Mouse (Mus musculus) liver, adult 2 months (tissue): ENCODE data around the gene A530016L24Rik. TPM values are rescaled to one million over a fixed set of nuclear protein-coding genes. Genes with fewer than 3 reads are reported as not detected.

Experiments used
- DNase-seq: peaks from one replicate; pipeline ENCODE4 v3.0.0-alpha.2; 2011; ENCODE audit warnings: low read depth, low spot score; ENCODE audit errors: extremely low read depth
- H3K27ac ChIP-seq: fragments of 200-500 bp; replicated peaks from 2 replicates; pipeline ENCODE4 v1.5.1; 2012; ENCODE audit warnings: low read depth, mild to moderate bottlenecking, control low read depth, inconsistent platforms, low read length; ENCODE audit not compliant: insufficient read depth
- H3K27me3 ChIP-seq: fragments of 200-500 bp; 2 replicates; pipeline ENCODE4 v1.6.1; 2012; ENCODE audit warnings: mild to moderate bottlenecking, moderate library complexity, low read length, inconsistent platforms; ENCODE audit not compliant: control insufficient read depth, insufficient read depth
- H3K36me3 ChIP-seq: fragments of 200-500 bp; 2 replicates; pipeline ENCODE4 v1.6.1; 2012; ENCODE audit warnings: low read length, inconsistent platforms; ENCODE audit not compliant: control insufficient read depth, insufficient read depth
- H3K4me1 ChIP-seq: fragments of 200-500 bp; 2 replicates; pipeline ENCODE4 v1.6.1; 2011; ENCODE audit warnings: low read length; ENCODE audit not compliant: control insufficient read depth, insufficient read depth
- H3K4me3 ChIP-seq: fragments of 200-500 bp; 2 replicates; pipeline ENCODE4 v1.5.1; 2011; ENCODE audit warnings: low read depth, mild to moderate bottlenecking, control low read depth, low read length, moderate library complexity; ENCODE audit not compliant: insufficient read depth
- H3K79me2 ChIP-seq: fragments of 200-500 bp; 2 replicates; pipeline ENCODE4 v1.6.1; 2012; ENCODE audit warnings: inconsistent platforms, mild to moderate bottlenecking, low read length, moderate library complexity; ENCODE audit not compliant: control insufficient read depth, insufficient read depth
- H3K9ac ChIP-seq: fragments of 200-500 bp; 2 replicates; pipeline ENCODE4 v1.6.1; 2012; ENCODE audit warnings: low read depth, mild to moderate bottlenecking, control low read depth, inconsistent platforms, low read length
- CTCF ChIP-seq: fragments of 200-500 bp; IDR thresholded peaks from 2 replicates; pipeline ENCODE4 v1.5.1; 2011; ENCODE audit warnings: low read depth, low read length, control low read depth
- POLR2A ChIP-seq: fragments of 200-500 bp; IDR thresholded peaks from 2 replicates; pipeline ENCODE4 v1.6.1; 2011; ENCODE audit warnings: low read length, control low read depth; ENCODE audit not compliant: insufficient read depth; ENCODE audit errors: extremely low read depth
- WGBS: fragments of 180-500 bp; shearing (Covaris S2); methylation state at CpG from one replicate; pipeline ENCODE4 v1.1.7; 2018; 5-methylcytosine and 5-hydroxymethylcytosine counted together
- polyA plus RNA-seq: library from polyadenylated mRNA; depleted of rRNA; stranded (reverse); fragments of >200 nt; gene quantifications from 2 replicates; pipeline ENCODE4 v1.2.3, GENCODE M21; 2012
- total RNA-seq: library from RNA; depleted of rRNA; stranded (reverse); fragments of >200 nt; gene quantifications from 2 replicates; pipeline ENCODE4 v1.2.3, GENCODE M21; 2014

A530016L24Rik gene
- total and polyA plus RNA-seq, 2 experiments = 0.07 to 0.09 TPM

DNA sequence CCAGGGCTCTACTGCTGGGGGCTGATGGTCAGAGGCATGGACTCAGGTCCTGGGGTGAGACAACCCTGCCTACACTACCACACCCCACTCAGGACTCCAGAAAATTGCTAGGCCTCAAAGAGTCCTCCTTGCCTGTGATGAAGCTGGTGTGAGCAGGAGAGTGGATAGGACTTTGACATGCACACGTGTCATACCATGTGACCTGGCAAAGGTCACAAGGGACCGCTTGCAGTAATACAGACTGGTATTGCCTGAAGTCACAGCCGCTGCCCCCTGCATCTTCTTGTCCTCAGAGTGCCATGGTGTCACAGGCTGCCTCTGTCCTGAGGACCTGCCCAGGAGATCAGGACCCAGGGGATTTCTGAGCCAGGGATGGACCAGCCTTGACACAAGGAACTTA lies 24.7 kb upstream of the A530016L24Rik start:
- H3K9ac ChIP-seq = no peak overlapping the region
- H3K36me3 ChIP-seq = no peaks in the 10 kb centered on the region
- 51% methylated on average over 3 of the region's 3 CpGs for WGBS
- H3K79me2 ChIP-seq = no peaks in the 10 kb centered on the region
- H3K4me1 ChIP-seq = no peaks in the 10 kb centered on the region
- H3K4me3 ChIP-seq = no peak overlapping the region
- TF ChIP-seq POLR2A (no peak), CTCF (no peak)
- H3K27me3 ChIP-seq = no peaks in the 10 kb centered on the region
- DNase-seq = peak; percentile 57
- no peak overlapping the region for H3K27ac ChIP-seq

DNA sequence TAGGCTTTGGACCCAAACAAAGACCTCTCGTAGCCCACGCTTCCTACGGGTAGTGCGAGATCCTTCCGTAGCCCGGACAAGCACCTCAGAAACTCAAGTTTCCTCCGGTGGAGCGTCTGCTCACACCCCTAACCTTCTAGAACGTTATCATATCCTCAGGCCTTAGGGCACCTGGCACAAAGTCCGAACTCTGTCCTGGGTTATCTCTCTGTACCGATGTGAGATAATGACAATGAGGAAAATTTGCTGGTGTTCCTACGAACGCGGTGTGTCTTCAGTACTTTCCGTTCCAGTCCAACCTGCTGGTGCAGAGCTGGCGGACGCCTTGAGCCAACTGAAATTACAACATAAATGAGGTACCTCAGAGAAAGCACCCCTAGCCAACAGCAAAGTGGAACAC lies 23.3 kb upstream of the A530016L24Rik start:
- 87% methylated on average over 17 of the region's 17 CpGs for WGBS
- H3K9ac ChIP-seq = no peak overlapping the region
- no peaks in the 10 kb centered on the region for H3K36me3 ChIP-seq
- no peaks in the 10 kb centered on the region for H3K4me1 ChIP-seq
- H3K27me3 ChIP-seq = no peaks in the 10 kb centered on the region
- TF ChIP-seq POLR2A (no peak), CTCF (no peak)
- H3K79me2 ChIP-seq = no peaks in the 10 kb centered on the region
- no peak overlapping the region for H3K27ac ChIP-seq
- DNase-seq = no peak
- H3K4me3 ChIP-seq = no peak overlapping the region

DNA sequence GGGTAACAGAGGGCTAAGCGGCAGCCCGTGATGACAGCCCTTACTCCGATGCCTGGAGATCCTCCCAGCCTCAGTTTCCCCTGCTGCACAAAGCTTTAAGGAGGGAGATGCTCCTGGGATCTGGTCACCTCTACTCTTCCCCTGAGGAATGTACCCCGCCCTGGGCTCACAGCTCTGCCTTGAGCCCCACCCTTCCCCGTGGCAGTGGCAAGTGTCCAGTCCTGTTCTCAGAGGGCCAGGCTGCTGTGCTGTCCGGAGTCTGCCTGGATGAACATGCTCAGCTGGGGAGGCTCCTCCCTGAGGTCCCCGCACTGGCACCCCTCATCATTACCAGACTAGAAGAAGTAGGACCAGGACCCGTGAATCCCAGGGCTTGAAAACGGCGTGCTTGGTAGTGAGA lies 21.9 kb upstream of the A530016L24Rik start:
- no peaks in the 10 kb centered on the region for H3K27me3 ChIP-seq
- no peak overlapping the region for H3K4me3 ChIP-seq
- H3K36me3 ChIP-seq = no peaks in the 10 kb centered on the region
- WGBS = 74% methylated on average over 10 of the region's 10 CpGs
- no peak overlapping the region for H3K27ac ChIP-seq
- no peak for DNase-seq
- TF ChIP-seq POLR2A (no peak), CTCF (no peak)
- H3K4me1 ChIP-seq = no peaks in the 10 kb centered on the region
- no peak overlapping the region for H3K9ac ChIP-seq
- H3K79me2 ChIP-seq = no peaks in the 10 kb centered on the region

DNA sequence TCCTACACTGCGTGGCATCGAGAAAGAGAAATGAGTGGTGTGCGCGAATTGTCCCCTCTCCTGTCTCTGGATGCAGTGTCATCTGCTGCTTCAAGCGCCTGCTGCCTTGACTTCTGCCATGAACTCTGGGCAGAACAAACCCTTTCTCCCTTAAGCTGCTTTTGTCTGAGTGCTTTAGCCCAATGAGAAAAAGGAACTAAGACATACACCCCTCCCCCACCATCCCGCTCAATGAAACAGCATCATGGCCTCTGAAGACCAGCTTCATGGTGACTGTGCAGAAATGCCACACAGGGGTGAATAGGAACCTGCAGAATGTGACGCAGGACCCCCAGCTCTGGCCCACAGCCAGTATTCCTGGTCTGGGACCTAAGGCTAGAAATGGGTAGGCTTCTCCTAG lies 19.9 kb upstream of the A530016L24Rik start:
- H3K79me2 ChIP-seq = no peaks in the 10 kb centered on the region
- H3K9ac ChIP-seq = no peak overlapping the region
- H3K4me3 ChIP-seq = no peak overlapping the region
- 89% methylated on average over 7 of the region's 7 CpGs for WGBS
- no peaks in the 10 kb centered on the region for H3K27me3 ChIP-seq
- no peak for DNase-seq
- H3K27ac ChIP-seq = no peak overlapping the region
- no peak for TF ChIP-seq POLR2A
- H3K4me1 ChIP-seq = no peaks in the 10 kb centered on the region
- no peaks in the 10 kb centered on the region for H3K36me3 ChIP-seq

DNA sequence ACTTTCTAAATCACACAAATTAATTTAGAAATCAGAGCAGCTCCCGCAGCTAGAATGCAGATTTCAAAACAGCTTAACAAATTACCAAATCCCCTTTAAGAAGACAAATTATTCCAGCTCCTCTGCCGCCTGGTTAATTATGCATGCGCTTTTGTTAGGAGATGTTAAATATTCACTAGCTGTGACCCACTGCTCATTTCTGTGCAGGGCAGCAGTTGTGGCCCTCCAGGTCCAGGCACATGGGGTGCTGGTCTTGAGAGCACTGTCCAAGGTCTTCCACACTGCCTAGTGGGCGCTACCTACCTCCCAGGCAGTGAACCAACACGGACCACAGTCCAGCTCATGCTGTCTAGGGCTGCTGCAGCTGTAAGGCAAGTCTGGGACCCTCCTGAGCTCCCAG lies 19.0 kb upstream of the A530016L24Rik start:
- DNase-seq = no peak
- WGBS = 74% methylated on average over 5 of the region's 5 CpGs

DNA sequence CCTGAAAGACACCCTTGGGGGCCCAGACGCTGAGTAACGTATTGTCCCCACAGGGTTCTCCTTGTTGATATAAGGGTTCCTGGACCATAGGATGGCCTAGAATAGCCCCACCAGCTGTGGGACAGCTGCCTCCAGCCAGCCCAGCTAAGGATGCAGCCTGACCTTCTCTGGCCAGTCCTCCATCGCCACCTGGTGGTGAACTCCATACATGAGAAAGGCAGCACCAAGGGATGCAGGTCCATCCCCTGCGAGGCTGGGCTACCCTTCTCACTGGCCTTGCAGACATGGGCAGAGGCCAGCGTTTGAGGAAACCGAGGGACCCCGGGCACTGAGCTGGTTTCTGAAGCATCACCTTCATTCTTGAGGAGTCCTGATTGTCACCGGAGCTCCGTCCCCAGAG lies 15.5 kb upstream of the A530016L24Rik start:
- Histone ChIP-seq H3K36me3 (no peaks in the 10 kb centered on the region), H3K4me3 (no peak overlapping the region), H3K27me3 (no peaks in the 10 kb centered on the region), H3K4me1 (no peaks in the 10 kb centered on the region), H3K79me2 (no peaks in the 10 kb centered on the region), H3K9ac (no peak overlapping the region), H3K27ac (no peak overlapping the region)
- TF ChIP-seq CTCF (peak; percentile 99), POLR2A (no peak)
- 20% methylated on average over 9 of the region's 9 CpGs for WGBS
- peak; percentile 42 for DNase-seq

More for the DNA sequence above, 19.0 kb upstream of the A530016L24Rik start:
- Histone ChIP-seq H3K36me3 (no peaks in the 10 kb centered on the region), H3K4me3 (no peak overlapping the region), H3K4me1 (no peaks in the 10 kb centered on the region), H3K27me3 (no peaks in the 10 kb centered on the region), H3K79me2 (no peaks in the 10 kb centered on the region), H3K27ac (no peak overlapping the region), H3K9ac (no peak overlapping the region)
- TF ChIP-seq POLR2A = no peak
- no peak for TF ChIP-seq CTCF
